Mouse (Mus musculus): ENCODE data around the gene Pepd. TPM values are rescaled to one million over a fixed set of nuclear protein-coding genes. Genes with fewer than 3 reads are reported as not detected.

Gene Pepd
- total and polyA plus RNA-seq, 3 experiments, result 24.6 to 38.9 (median 26.6) TPM

- no peak overlapping the region for H3K27ac ChIP-seq
- peak; percentile 36 to 37 for DNase-seq
- H3K4me3 ChIP-seq, result peak overlapping the region; percentile 32
- no peaks in the 10 kb centered on the region for H3K79me2 ChIP-seq (replicated peaks; ENCODE audit: control insufficient read depth, insufficient read depth, low read length)
- intact Hi-C loops (cut with DNase I), result no loop called here
- H3K36me3 ChIP-seq (ENCODE audit: control insufficient read depth, insufficient read depth, low read length), result no peaks in the 10 kb centered on the region
- TF ChIP-seq POLR2A (IDR thresholded peaks at IDR 0.05; ENCODE audit: insufficient read depth, low read depth, low read length) (no peak), CTCF (IDR thresholded peaks at IDR 0.05) (peak; percentile 23; the same call in 1 of the 2 replicates)
- H3K9ac ChIP-seq (ENCODE audit: low read depth, low read length), result no peak overlapping the region
- under 1% methylated on average over 21 of the region's 21 CpGs for WGBS
- no peaks in the 10 kb centered on the region for H3K27me3 ChIP-seq (ENCODE audit: control insufficient read depth, insufficient read depth, low read length)
- peaks cover 5% of the 10 kb centered on the region for H3K4me1 ChIP-seq (ENCODE audit: control insufficient read depth, insufficient read depth, low read length)
Measured at GRCm38 (mm10) chr7:35086271-35086861, 174.2 kb downstream of the Pepd start.

GRCm38 (mm10) chr7:35090550-35090949 lies 178.4 kb downstream of the Pepd start:
- TF ChIP-seq POLR2A (IDR thresholded peaks at IDR 0.05; ENCODE audit: insufficient read depth, low read depth, low read length), result no peak
- TF ChIP-seq CTCF (IDR thresholded peaks at IDR 0.05), result no peak
- TF ChIP-seq EP300 (IDR thresholded peaks at IDR 0.05; ENCODE audit: insufficient read depth, low read depth, low read length), result no peak
- Histone ChIP-seq H3K4me3 (no peak overlapping the region), H3K4me1 (ENCODE audit: control insufficient read depth, insufficient read depth, low read length) (peaks cover 1% of the 10 kb centered on the region; the same call in 1 of the 2 replicates), H3K79me2 (replicated peaks; ENCODE audit: control insufficient read depth, insufficient read depth, low read length) (no peaks in the 10 kb centered on the region), H3K27me3 (ENCODE audit: control insufficient read depth, insufficient read depth, low read length) (no peaks in the 10 kb centered on the region), H3K36me3 (ENCODE audit: control insufficient read depth, insufficient read depth, low read length) (no peaks in the 10 kb centered on the region), H3K27ac (no peak overlapping the region), H3K9ac (ENCODE audit: low read depth, low read length) (no peak overlapping the region)
- 71% methylated on average over 5 of the region's 5 CpGs for WGBS
- intact Hi-C loops (cut with DNase I), result no loop called here
- DNase-seq, result no peak

Small RNA genes lying within 50 kb of the gene (microRNA-seq; reads per million reads assigned to microRNA genes)
- gene Gm25033, result 0 reads per million in 2 experiments

Other genes starting within 250 kb of the Pepd start
- gene Chst8, start 99.7 kb upstream of the Pepd start, total RNA-seq (2021), result under 1 TPM in 1 of 2 experiments, not detected in 1; 0.39 TPM
- gene Chst8, start 99.7 kb upstream of the Pepd start, polyA plus RNA-seq (2012; rRNA removed), result 0.23 and 0.41 TPM in 2 replicates
- gene Cebpg, start 144.2 kb downstream of the Pepd start, total RNA-seq (2021), result 10 to 100 TPM; 21.9 to 26.1 TPM
- 6.0 and 8.1 TPM in 2 replicates for gene Cebpg, start 144.2 kb downstream of the Pepd start, polyA plus RNA-seq (2012; rRNA removed)
- gene Cebpa, start 206.9 kb downstream of the Pepd start, total RNA-seq (2021), result 1 to 10 TPM; 7.3 to 7.8 TPM
- gene Cebpa, start 206.9 kb downstream of the Pepd start, polyA plus RNA-seq (2012; rRNA removed), result 8.6 and 16.5 TPM in 2 replicates

Data from heart, adult 2 months (tissue).